Mouse (Mus musculus) ES-E14 (cell line): ENCODE results near the gene Rnls. TPM values are rescaled to one million over a fixed set of nuclear protein-coding genes. Genes with fewer than 3 reads are reported as not detected.

Source experiments
- DNase-seq: peaks from one replicate; pipeline ENCODE4 v3.0.0-alpha.2; 2013; ENCODE audit warnings: low read depth, low spot score
- H3K27ac ChIP-seq: 2 replicates; pipeline ENCODE4 v1.5.1; 2012; ENCODE audit warnings: low read depth, mild to moderate bottlenecking, low read length, moderate library complexity, mixed read lengths; ENCODE audit not compliant: poor library complexity, insufficient read depth, severe bottlenecking
- H3K36me3 ChIP-seq: 2 replicates; pipeline ENCODE4 v1.6.1; 2012; ENCODE audit warnings: mild to moderate bottlenecking, low read length, moderate library complexity, mixed read lengths; ENCODE audit not compliant: control insufficient read depth, poor library complexity, insufficient read depth, severe bottlenecking
- H3K4me1 ChIP-seq, 2 experiments: fragments of 150-350 bp in 1 of 2; sonication (generic) in 1 of 2; 2 replicates each; pipeline ENCODE4 v1.6.1; 2012; ENCODE audit warnings: low read length in 2 of 2, mild to moderate bottlenecking in 1 of 2, mixed read lengths in 1 of 2; ENCODE audit not compliant: control insufficient read depth in 2 of 2, insufficient read depth in 2 of 2, poor library complexity in 1 of 2
- H3K4me3 ChIP-seq, 2 experiments: fragments of 150-350 bp in 1 of 2; sonication (generic) in 1 of 2; 2 replicates each; pipeline ENCODE4 v1.5.1; 2012; ENCODE audit warnings: low read length in 2 of 2, low read depth in 1 of 2, mild to moderate bottlenecking in 1 of 2, mixed read lengths in 1 of 2; ENCODE audit not compliant: insufficient read depth in 1 of 2, poor library complexity in 1 of 2, severe bottlenecking in 1 of 2
- H3K9ac ChIP-seq: 2 replicates; pipeline ENCODE4 v1.6.1; 2012; ENCODE audit warnings: low read depth, mild to moderate bottlenecking, low read length, mixed read lengths; ENCODE audit not compliant: poor library complexity, insufficient read depth, severe bottlenecking
- H3K9me3 ChIP-seq: fragments of 150-350 bp; sonication (generic); 2 replicates; pipeline ENCODE4 v1.6.1; 2012; ENCODE audit warnings: low read depth, mild to moderate bottlenecking, low read length; ENCODE audit not compliant: control insufficient read depth, insufficient read depth
- CHD2 ChIP-seq: IDR thresholded peaks from 2 replicates; pipeline ENCODE4 v1.6.1; 2014; ENCODE audit warnings: mild to moderate bottlenecking, low read depth, low read length, inconsistent platforms
- HCFC1 ChIP-seq: IDR thresholded peaks from 2 replicates; pipeline ENCODE4 v1.6.1; 2012; ENCODE audit warnings: low read length, inconsistent platforms, borderline replicate concordance; ENCODE audit not compliant: insufficient read depth
- MAFK ChIP-seq: IDR thresholded peaks from 2 replicates; pipeline ENCODE4 v1.6.1; 2014; ENCODE audit warnings: mild to moderate bottlenecking, low read depth, low read length, inconsistent platforms; ENCODE audit not compliant: insufficient read depth
- ZC3H11A ChIP-seq: IDR thresholded peaks from 2 replicates; pipeline ENCODE4 v1.6.1; 2012; ENCODE audit warnings: low read depth, mild to moderate bottlenecking, inconsistent platforms, low read length, borderline replicate concordance
- ZNF384 ChIP-seq: IDR thresholded peaks from 2 replicates; pipeline ENCODE4 v1.6.1; 2012; ENCODE audit warnings: low read depth, low read length, inconsistent platforms
- in situ Hi-C, 2 experiments: fragments of 600-800 bp; cut with MboI; formaldehyde crosslinking; loops; one replicate each; pipeline ENCODE4 v1.15.1; 2025; ENCODE audit warnings: low sequenced_read_pairs in 2 of 2, inconsistent platforms in 1 of 2; ENCODE audit not compliant: unreplicated experiment in 2 of 2
- total RNA-seq: library from RNA; depleted of rRNA; stranded (reverse); fragments of 300-350 nt; gene quantifications from 2 replicates; pipeline ENCODE4 v1.2.3, GENCODE M21; 2012

The Rnls gene
- total RNA-seq, 1 experiment, result 0.80 TPM

DNA sequence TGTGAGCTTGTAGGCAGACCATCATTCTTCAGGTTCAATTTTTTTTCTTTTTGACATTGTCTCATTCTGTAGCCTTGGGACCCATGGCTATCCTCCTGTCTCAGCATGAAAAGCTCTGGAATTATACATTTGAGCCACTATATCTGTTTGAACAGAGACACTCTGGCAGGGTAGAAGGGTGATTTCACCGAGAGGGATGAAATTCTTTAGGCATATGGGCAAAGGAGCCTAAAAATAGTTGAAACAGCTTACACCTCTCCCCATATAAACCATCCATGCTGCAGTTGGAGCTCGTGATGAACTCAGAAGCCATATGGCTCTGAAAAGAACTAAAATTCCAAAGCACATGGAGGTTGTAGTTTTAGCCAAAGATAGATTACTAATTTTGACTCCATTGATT, 151.7 kb downstream of the Rnls start:
- Histone ChIP-seq H3K4me3 (no peak overlapping the region), H3K27ac (no peak overlapping the region), H3K9ac (no peak overlapping the region), H3K4me1 (no peaks in the 10 kb centered on the region), H3K9me3 (no peaks in the 10 kb centered on the region), H3K36me3 (no peaks in the 10 kb centered on the region)
- in situ Hi-C loops, result loop anchor here in 1 of 2 experiments (25.0 kb wide), 1 partner anchor 528 kb away; no protein-coding TSS in a partner anchor
- TF ChIP-seq CHD2, result no peak
- no peak for TF ChIP-seq ZC3H11A
- TF ChIP-seq HCFC1, result no peak
- TF ChIP-seq ZNF384, result no peak
- no peak for TF ChIP-seq MAFK
- no peak for DNase-seq

DNA sequence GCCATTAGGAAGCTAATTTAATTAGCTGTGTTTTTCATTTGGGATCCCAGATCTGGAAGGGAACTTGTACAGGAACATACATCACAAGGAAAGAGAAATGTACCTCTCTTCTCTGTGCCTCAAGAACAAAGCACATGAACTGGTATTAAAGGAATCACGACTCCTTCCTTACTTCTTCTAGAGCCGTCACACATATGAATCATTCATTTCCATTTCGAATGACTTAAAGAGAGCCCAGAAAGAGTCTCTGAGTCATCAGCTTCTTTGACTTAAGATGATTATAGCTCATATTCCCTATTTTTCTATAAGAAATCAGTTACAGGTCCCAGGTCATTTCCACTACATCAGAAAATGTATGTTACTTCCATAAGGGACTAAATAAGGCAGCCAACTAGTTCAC, 159.2 kb downstream of the Rnls start:
- Histone ChIP-seq H3K9me3 (no peaks in the 10 kb centered on the region), H3K9ac (no peak overlapping the region), H3K4me1 (no peaks in the 10 kb centered on the region; a peak in 1 of 4 replicates), H3K4me3 (no peak overlapping the region), H3K27ac (no peak overlapping the region), H3K36me3 (no peaks in the 10 kb centered on the region)
- in situ Hi-C loops, result loop anchor here in 1 of 2 experiments (25.0 kb wide), 1 partner anchor 521 kb away; no protein-coding TSS in a partner anchor
- TF ChIP-seq ZNF384 (no peak), CHD2 (no peak), MAFK (no peak), ZC3H11A (no peak), HCFC1 (no peak)
- DNase-seq, result no peak

DNA sequence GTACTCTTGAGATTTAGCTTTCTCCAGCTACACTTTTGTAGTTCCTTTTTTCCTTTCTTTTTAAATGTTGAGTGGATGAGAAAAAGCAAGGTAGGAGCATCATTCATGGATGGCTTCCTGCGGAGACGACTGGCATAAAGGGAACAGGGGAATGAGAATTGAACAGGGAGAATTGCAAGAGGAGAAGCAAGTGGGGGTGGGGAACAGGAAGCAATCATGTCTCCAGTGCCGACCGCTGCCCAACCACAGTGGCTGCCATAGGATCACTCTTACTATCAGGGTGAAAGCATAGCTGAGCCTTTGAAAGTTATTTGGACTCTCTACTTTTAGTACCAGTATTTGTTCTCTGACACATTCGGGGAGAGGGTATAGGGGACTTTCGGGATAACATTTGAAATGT, 160.8 kb downstream of the Rnls start:
- no peaks in the 10 kb centered on the region for H3K36me3 ChIP-seq
- H3K4me3 ChIP-seq, result no peak overlapping the region
- DNase-seq, result no peak
- no peak for TF ChIP-seq ZC3H11A
- no peak for TF ChIP-seq HCFC1
- no peak for TF ChIP-seq MAFK
- no peak for TF ChIP-seq ZNF384
- no peak for TF ChIP-seq CHD2
- H3K9me3 ChIP-seq, result no peaks in the 10 kb centered on the region
- no peak overlapping the region for H3K27ac ChIP-seq
- in situ Hi-C loops, result loop anchor here in 1 of 2 experiments (25.0 kb wide), 1 partner anchor 519 kb away; no protein-coding TSS in a partner anchor
- H3K9ac ChIP-seq, result no peak overlapping the region
- H3K4me1 ChIP-seq, result no peaks in the 10 kb centered on the region; a peak in 1 of 4 replicates

DNA sequence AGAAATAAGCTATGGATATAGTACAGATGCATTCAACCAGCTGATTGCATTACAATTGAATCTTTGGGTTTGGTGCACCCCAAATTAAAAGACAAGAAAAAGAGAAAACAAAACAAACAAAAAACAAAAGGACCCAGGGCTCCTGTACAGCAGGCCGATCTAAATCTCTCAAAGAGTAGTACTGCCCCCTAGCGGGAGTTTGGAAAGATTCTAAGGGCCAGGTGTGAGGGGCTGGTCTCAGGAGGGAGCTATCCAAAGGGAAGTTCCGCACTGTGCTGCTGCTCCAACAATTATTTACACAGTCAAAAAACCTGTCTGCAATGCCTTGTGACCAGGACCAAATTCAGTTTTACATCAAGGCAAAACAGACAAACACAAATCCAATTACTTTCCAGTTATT, 165.1 kb downstream of the Rnls start:
- H3K4me3 ChIP-seq, result no peak overlapping the region
- H3K27ac ChIP-seq, result no peak overlapping the region
- no peaks in the 10 kb centered on the region for H3K36me3 ChIP-seq
- H3K4me1 ChIP-seq, result no peaks in the 10 kb centered on the region; a peak in 1 of 4 replicates
- TF ChIP-seq ZC3H11A (peak; percentile 91), MAFK (no peak)
- no peak overlapping the region for H3K9ac ChIP-seq
- peak; percentile 85 for DNase-seq
- in situ Hi-C loops, result loop anchor here (5.0 to 25.0 kb wide), 2 partner anchors 510 to 515 kb away; no protein-coding TSS in a partner anchor
- H3K9me3 ChIP-seq, result no peaks in the 10 kb centered on the region
